Mouse (Mus musculus): ENCODE measurements around the gene Igfbp6. TPM values are rescaled to one million over a fixed set of nuclear protein-coding genes. Genes with fewer than 3 reads are reported as not detected.

Gene Igfbp6
- total and polyA plus RNA-seq, 3 experiments: 0.38 TPM; not detected in 2

GRCm38 (mm10) chr15:102112827-102113226 is 31.3 kb upstream of the Igfbp6 start (continued):
- no peak for TF ChIP-seq MEF2A (IDR thresholded peaks at IDR 0.05; ENCODE audit: borderline replicate concordance, low read depth, low read length)
- no peak for TF ChIP-seq USF2 (conservative IDR thresholded peaks at IDR 0.05; ENCODE audit: low read depth, low read length)

GRCm38 (mm10) chr15:102113674-102114073 is 30.5 kb upstream of the Igfbp6 start:
- H3K4me2 ChIP-seq (ENCODE audit: insufficient read depth, low read depth, poor library complexity, severe bottlenecking): no peak overlapping the region
- peaks cover 27 to 42% of the 10 kb centered on the region in 2 experiments for H3K36me3 ChIP-seq (replicated peaks in 1 of 2; ENCODE audit: control insufficient read depth in 1 of 2, insufficient read depth in 1 of 2, low read length in 1 of 2)
- no peak overlapping the region for H3K4me3 ChIP-seq (replicated peaks in 1 of 3; ENCODE audit: low read depth in 2 of 3, low read length in 2 of 3, poor library complexity in 1 of 3)
- H3K9me3 ChIP-seq (replicated peaks; ENCODE audit: low read length): no peaks in the 10 kb centered on the region
- H3K27ac ChIP-seq (ENCODE audit: insufficient read depth, low read depth): no peak overlapping the region
- no peak overlapping the region for H3K9ac ChIP-seq (ENCODE audit: insufficient read depth, low read depth)
- TF ChIP-seq MXI1 (IDR thresholded peaks at IDR 0.05; ENCODE audit: low read depth, low read length): no peak
- TF ChIP-seq USF2 (conservative IDR thresholded peaks at IDR 0.05; ENCODE audit: low read depth, low read length): no peak
- TF ChIP-seq IRF4 (IDR thresholded peaks at IDR 0.05; ENCODE audit: low read depth, low read length): no peak
- TF ChIP-seq ZKSCAN1 (IDR thresholded peaks at IDR 0.05; ENCODE audit: borderline replicate concordance, low read depth, low read length): no peak
- no peak for TF ChIP-seq USF1 (IDR thresholded peaks at IDR 0.05; ENCODE audit: low read depth, low read length)
- TF ChIP-seq CTCF (conservative IDR thresholded peaks at IDR 0.05 in 1 of 2, IDR thresholded peaks at IDR 0.05 in 1 of 2; ENCODE audit: low read depth in 2 of 2, low read length in 2 of 2): no peak
- no peak for TF ChIP-seq ZMIZ1 (IDR thresholded peaks at IDR 0.05; ENCODE audit: low read depth, low read length)
- TF ChIP-seq ELF1 (IDR thresholded peaks at IDR 0.05; ENCODE audit: low read depth, low read length): no peak
- TF ChIP-seq NELFE (IDR thresholded peaks at IDR 0.05; ENCODE audit: low read depth, low read length): no peak
- no peak for TF ChIP-seq POLR2A (IDR thresholded peaks at IDR 0.05; ENCODE audit: low read depth, low read length)
- no peak for TF ChIP-seq RCOR1 (conservative IDR thresholded peaks at IDR 0.05; ENCODE audit: low read depth, low read length)
- no peak for TF ChIP-seq HCFC1 (IDR thresholded peaks at IDR 0.05; ENCODE audit: low read depth, low read length)
- no peak for TF ChIP-seq POLR2AphosphoS2 (IDR thresholded peaks at IDR 0.05; ENCODE audit: low read depth, low read length)
- TF ChIP-seq TCF12 (IDR thresholded peaks at IDR 0.05; ENCODE audit: low read depth, low read length): no peak
- H3K79me2 ChIP-seq (replicated peaks; ENCODE audit: control insufficient read depth, extremely low read depth, insufficient read depth, poor library complexity, severe bottlenecking): no peaks in the 10 kb centered on the region
- H3K4me1 ChIP-seq (ENCODE audit: control insufficient read depth in 1 of 2, insufficient read depth in 2 of 2): peaks cover 11 to 18% of the 10 kb centered on the region in 2 experiments; a peak in 3 of 4 replicates
- H3K27me3 ChIP-seq (replicated peaks): peaks cover 2% of the 10 kb centered on the region
- in situ Hi-C loops (cut with MboI; ENCODE audit: low pct_ligation_motif_present, low pct_unique_long_range_greater_than_20kb, low sequenced_read_pairs): no loop called here
- no peak for DNase-seq (ENCODE audit: extremely low read depth)
- dilution Hi-C loops (cut with MboI; ENCODE audit: extremely low pct_ligation_motif_present, extremely low pct_unique_long_range_greater_than_20kb, low sequenced_read_pairs): no loop called here

- H3K79me2 ChIP-seq (replicated peaks; ENCODE audit: control insufficient read depth, extremely low read depth, insufficient read depth, poor library complexity, severe bottlenecking): no peaks in the 10 kb centered on the region
- H3K9me3 ChIP-seq (replicated peaks; ENCODE audit: low read length): no peaks in the 10 kb centered on the region
- TF ChIP-seq ETS1 (conservative IDR thresholded peaks at IDR 0.05; ENCODE audit: low read depth, low read length): no peak
- TF ChIP-seq MEF2A (IDR thresholded peaks at IDR 0.05; ENCODE audit: borderline replicate concordance, low read depth, low read length): no peak
- no peak for TF ChIP-seq MAFK (IDR thresholded peaks at IDR 0.05; ENCODE audit: insufficient replicate concordance, low read length)
- no peak for TF ChIP-seq UBTF (IDR thresholded peaks at IDR 0.05; ENCODE audit: low read depth, low read length)
- TF ChIP-seq ELF1 (IDR thresholded peaks at IDR 0.05; ENCODE audit: low read depth, low read length): no peak
- TF ChIP-seq USF2 (conservative IDR thresholded peaks at IDR 0.05; ENCODE audit: low read depth, low read length): no peak
- no peak for TF ChIP-seq ZMIZ1 (IDR thresholded peaks at IDR 0.05; ENCODE audit: low read depth, low read length)
- TF ChIP-seq RAD21 (IDR thresholded peaks at IDR 0.05; ENCODE audit: low read depth, low read length): no peak
- dilution Hi-C loops (cut with MboI; ENCODE audit: extremely low pct_ligation_motif_present, extremely low pct_unique_long_range_greater_than_20kb, low sequenced_read_pairs) (no loop called here), in situ Hi-C loops (cut with MboI; ENCODE audit: low pct_ligation_motif_present, low pct_unique_long_range_greater_than_20kb, low sequenced_read_pairs) (no loop called here)
- H3K4me2 ChIP-seq (ENCODE audit: insufficient read depth, low read depth, poor library complexity, severe bottlenecking): no peak overlapping the region
- no peak for DNase-seq (ENCODE audit: extremely low read depth)
- peaks cover 35 to 52% of the 10 kb centered on the region in 2 experiments for H3K36me3 ChIP-seq (replicated peaks in 1 of 2; ENCODE audit: control insufficient read depth in 1 of 2, insufficient read depth in 1 of 2, low read length in 1 of 2)
- H3K27ac ChIP-seq (ENCODE audit: insufficient read depth, low read depth): no peak overlapping the region
- no peaks in the 10 kb centered on the region for H3K27me3 ChIP-seq (replicated peaks)
- no peak overlapping the region for H3K4me3 ChIP-seq (replicated peaks in 1 of 3; ENCODE audit: low read depth in 2 of 3, low read length in 2 of 3, poor library complexity in 1 of 3)
- H3K9ac ChIP-seq (ENCODE audit: insufficient read depth, low read depth): no peak overlapping the region
- peaks cover 7 to 12% of the 10 kb centered on the region in 2 experiments; a peak in 3 of 4 replicates for H3K4me1 ChIP-seq (ENCODE audit: control insufficient read depth in 1 of 2, insufficient read depth in 2 of 2)
These were observed 29.4 kb upstream of the Igfbp6 start for GRCm38 (mm10) chr15:102114651-102115260.
